Mouse (Mus musculus) erythroblast, embryonic 14.5 days (primary cell): ENCODE measurements around the gene Efna3. TPM values are rescaled to one million over a fixed set of nuclear protein-coding genes. Genes with fewer than 3 reads are reported as not detected.

Experiments used
- H3K27me3 ChIP-seq: 2 replicates; pipeline ENCODE4 v1.6.1; 2012; ENCODE audit warnings: inconsistent platforms; ENCODE audit not compliant: control insufficient read depth
- H3K36me3 ChIP-seq: 2 replicates; pipeline ENCODE4 v1.6.1; 2012; ENCODE audit warnings: mild to moderate bottlenecking, inconsistent platforms; ENCODE audit not compliant: control insufficient read depth
- H3K4me1 ChIP-seq: 2 replicates; pipeline ENCODE4 v1.6.1; 2012; ENCODE audit warnings: inconsistent platforms; ENCODE audit not compliant: control insufficient read depth
- H3K4me3 ChIP-seq: replicated peaks from 2 replicates; pipeline ENCODE3; 2012; ENCODE audit warnings: moderate library complexity, mild to moderate bottlenecking, inconsistent platforms
- H3K9me3 ChIP-seq: 2 replicates; pipeline ENCODE4 v1.6.1; 2012; ENCODE audit warnings: low read length, inconsistent platforms, mixed read lengths; ENCODE audit not compliant: control insufficient read depth
- GATA1 ChIP-seq: IDR thresholded peaks from 2 replicates; pipeline ENCODE4 v1.6.1; 2012; ENCODE audit warnings: low read length, inconsistent platforms, mixed read lengths
- TAL1 ChIP-seq: IDR thresholded peaks from 3 replicates; pipeline ENCODE4 v1.6.1; 2012; ENCODE audit warnings: low read length, inconsistent platforms, mixed read lengths
- polyA plus RNA-seq: library from polyadenylated mRNA; stranded (reverse); fragments of >175 nt; gene quantifications from 2 replicates; pipeline ENCODE4 v1.2.3, GENCODE M21; 2012

Gene Efna3
- polyA plus RNA-seq, 1 experiment = not detected

GRCm38 (mm10) chr3:89271760-89272159 lies 51.0 kb downstream of the Efna3 start:
- Histone ChIP-seq H3K4me3 (no peak overlapping the region), H3K4me1 (peaks cover 38% of the 10 kb centered on the region), H3K36me3 (no peaks in the 10 kb centered on the region; the same call in 1 of the 2 replicates), H3K9me3 (no peaks in the 10 kb centered on the region), H3K27me3 (peaks cover 23% of the 10 kb centered on the region)
- no peak for TF ChIP-seq TAL1
- no peak for TF ChIP-seq GATA1

- Histone ChIP-seq H3K9me3 (no peaks in the 10 kb centered on the region), H3K27me3 (peaks cover 17% of the 10 kb centered on the region), H3K36me3 (no peaks in the 10 kb centered on the region; the same call in 1 of the 2 replicates), H3K4me1 (peaks cover 47% of the 10 kb centered on the region), H3K4me3 (peak overlapping the region; percentile 69)
- TF ChIP-seq TAL1 = no peak
- no peak for TF ChIP-seq GATA1
Measured at GRCm38 (mm10) chr3:89270891-89271290, 51.9 kb downstream of the Efna3 start.

- Histone ChIP-seq H3K4me1 (peaks cover 49% of the 10 kb centered on the region), H3K4me3 (peak within 1 kb of the TSS; percentile 69), H3K36me3 (no peaks in the 10 kb centered on the region; the same call in 1 of the 2 replicates), H3K9me3 (no peaks in the 10 kb centered on the region), H3K27me3 (peaks cover 18% of the 10 kb centered on the region)
- no peak for TF ChIP-seq TAL1
- no peak for TF ChIP-seq GATA1
Measured at GRCm38 (mm10) chr3:89270051-89270755, 52.6 kb downstream of the Efna3 start, which contains the start of gene Slc50a1. Gene Slc50a1, minus strand, starts transcription at chr3:89270570.

GRCm38 (mm10) chr3:89268916-89269315 lies 53.8 kb downstream of the Efna3 start:
- Histone ChIP-seq H3K36me3 (no peaks in the 10 kb centered on the region; the same call in 1 of the 2 replicates), H3K27me3 (peaks cover 18% of the 10 kb centered on the region), H3K9me3 (no peaks in the 10 kb centered on the region), H3K4me1 (peaks cover 49% of the 10 kb centered on the region), H3K4me3 (no peak overlapping the region)
- TF ChIP-seq TAL1 = no peak
- no peak for TF ChIP-seq GATA1

GRCm38 (mm10) chr3:89266439-89266893 lies 56.3 kb downstream of the Efna3 start:
- peaks cover 18% of the 10 kb centered on the region for H3K27me3 ChIP-seq
- no peaks in the 10 kb centered on the region for H3K36me3 ChIP-seq
- H3K9me3 ChIP-seq = no peaks in the 10 kb centered on the region
- H3K4me3 ChIP-seq = peak overlapping the region; percentile 92
- H3K4me1 ChIP-seq = peaks cover 49% of the 10 kb centered on the region
- no peak for TF ChIP-seq GATA1

Other genes with a start within 250 kb of the Efna3 start
- 0.34 and 0.49 TPM in 2 replicates for gene Rusc1, start 229.7 kb downstream of the Efna3 start, polyA plus RNA-seq
- 0.09 TPM in 1 of 2 replicates, not detected in the other for gene Gm43738, start 221.9 kb downstream of the Efna3 start, polyA plus RNA-seq
- 1.1 and 1.3 TPM in 2 replicates for gene Fdps, start 221.0 kb downstream of the Efna3 start, polyA plus RNA-seq
- 50.9 and 55.5 TPM in 2 replicates for gene Pklr, start 186.8 kb downstream of the Efna3 start, polyA plus RNA-seq
- gene Hcn3, start 162.8 kb downstream of the Efna3 start, polyA plus RNA-seq = 0.02 TPM in 2 replicates
- 2.4 and 3.0 TPM in 2 replicates for gene Clk2, start 158.2 kb downstream of the Efna3 start, polyA plus RNA-seq
- gene Scamp3, start 145.5 kb downstream of the Efna3 start, polyA plus RNA-seq = 18.8 and 19.5 TPM in 2 replicates
- gene Fam189b, start 139.8 kb downstream of the Efna3 start, polyA plus RNA-seq = 0.60 and 0.84 TPM in 2 replicates
- 0.40 and 0.57 TPM in 2 replicates for gene Gba, start 120.0 kb downstream of the Efna3 start, polyA plus RNA-seq
- 0.03 and 0.04 TPM in 2 replicates for gene Thbs3, start 107.8 kb downstream of the Efna3 start, polyA plus RNA-seq
- 29.8 and 31.7 TPM in 2 replicates for gene Mtx1, start 95.9 kb downstream of the Efna3 start, polyA plus RNA-seq
- not detected in 2 replicates for gene Muc1, start 93.9 kb downstream of the Efna3 start, polyA plus RNA-seq
- 4.0 and 4.8 TPM in 2 replicates for gene Krtcap2, start 77.0 kb downstream of the Efna3 start, polyA plus RNA-seq
- 0.02 TPM in 1 of 2 replicates, not detected in the other for gene Trim46, start 76.7 kb downstream of the Efna3 start, polyA plus RNA-seq
- 25.2 and 26.1 TPM in 2 replicates for gene Dpm3, start 63.6 kb downstream of the Efna3 start, polyA plus RNA-seq
- gene Slc50a1, start 52.4 kb downstream of the Efna3 start, polyA plus RNA-seq = 0.07 and 0.18 TPM in 2 replicates
- 0.03 and 0.04 TPM in 2 replicates for gene Efna1, start 41.8 kb downstream of the Efna3 start, polyA plus RNA-seq
- gene Efna4, start 15.1 kb upstream of the Efna3 start, polyA plus RNA-seq = not detected in 2 replicates
- gene Adam15, start 27.0 kb upstream of the Efna3 start, polyA plus RNA-seq = 0.50 and 0.70 TPM in 2 replicates
- gene Dcst2, start 39.0 kb upstream of the Efna3 start, polyA plus RNA-seq = not detected in 2 replicates
- gene Dcst1, start 42.3 kb upstream of the Efna3 start, polyA plus RNA-seq = 0.10 TPM in 1 of 2 replicates, not detected in the other
- 0.38 and 0.46 TPM in 2 replicates for gene Zbtb7b, start 71.8 kb upstream of the Efna3 start, polyA plus RNA-seq
- 0.04 TPM in 1 of 2 replicates, not detected in the other for gene Lenep, start 79.8 kb upstream of the Efna3 start, polyA plus RNA-seq
- gene Flad1, start 88.9 kb upstream of the Efna3 start, polyA plus RNA-seq = 1.3 and 1.6 TPM in 2 replicates
- 6.9 and 7.4 TPM in 2 replicates for gene Cks1b, start 95.4 kb upstream of the Efna3 start, polyA plus RNA-seq
- 11.4 and 12.7 TPM in 2 replicates for gene Shc1, start 95.5 kb upstream of the Efna3 start, polyA plus RNA-seq
- gene Pygo2, start 107.2 kb upstream of the Efna3 start, polyA plus RNA-seq = 5.9 TPM in 2 replicates
- gene Pbxip1, start 113.7 kb upstream of the Efna3 start, polyA plus RNA-seq = 0.13 and 0.21 TPM in 2 replicates
- gene Pmvk, start 131.6 kb upstream of the Efna3 start, polyA plus RNA-seq = 1.3 and 1.4 TPM in 2 replicates
- gene Kcnn3, start 197.2 kb upstream of the Efna3 start, polyA plus RNA-seq = 0.02 TPM in 1 of 2 replicates, not detected in the other